Mouse (Mus musculus): ENCODE measurements around the gene Anxa4.

Gene Anxa4

DNA sequence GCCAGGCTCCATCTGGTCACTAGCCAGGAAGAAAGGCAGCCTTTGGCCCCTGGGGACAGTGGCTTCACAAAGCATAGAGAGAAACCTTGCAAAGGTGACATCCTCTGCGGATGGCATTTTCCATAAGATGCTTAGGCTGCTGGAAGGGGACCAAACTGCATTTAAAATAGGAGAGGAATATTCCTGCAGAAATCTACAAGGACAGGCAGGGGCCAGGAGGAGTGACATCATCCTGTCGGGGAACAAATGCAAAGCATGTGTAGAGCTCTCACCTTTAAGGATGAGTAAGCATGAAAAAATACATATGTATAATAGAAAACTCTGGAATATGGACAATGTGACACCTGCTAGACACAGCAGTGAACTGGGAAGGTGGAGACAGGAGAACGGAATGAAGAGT, 7.1 kb upstream of the Anxa4 start:
- DNase-seq = no peak

DNA sequence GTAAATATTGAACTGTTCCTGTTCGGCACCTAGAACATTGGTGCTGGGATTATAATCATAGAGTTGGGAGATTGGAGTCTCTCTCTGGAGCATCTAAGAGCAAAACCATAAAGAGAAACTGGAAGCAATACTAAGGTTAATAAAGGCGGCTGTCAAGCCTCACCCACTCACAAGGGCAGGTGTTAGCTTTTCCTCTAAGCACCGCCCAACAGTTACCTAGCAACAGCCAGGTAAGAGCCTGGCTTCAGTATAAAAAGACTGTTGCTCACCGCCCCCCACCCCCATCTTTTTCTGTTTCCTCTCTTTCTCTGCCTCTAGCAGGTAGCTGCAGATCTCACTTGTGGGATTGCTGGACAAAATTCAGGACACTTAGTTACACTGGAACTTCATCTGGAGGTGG, 4.1 kb upstream of the Anxa4 start:
- DNase-seq = peak; percentile 45 to 75

DNA sequence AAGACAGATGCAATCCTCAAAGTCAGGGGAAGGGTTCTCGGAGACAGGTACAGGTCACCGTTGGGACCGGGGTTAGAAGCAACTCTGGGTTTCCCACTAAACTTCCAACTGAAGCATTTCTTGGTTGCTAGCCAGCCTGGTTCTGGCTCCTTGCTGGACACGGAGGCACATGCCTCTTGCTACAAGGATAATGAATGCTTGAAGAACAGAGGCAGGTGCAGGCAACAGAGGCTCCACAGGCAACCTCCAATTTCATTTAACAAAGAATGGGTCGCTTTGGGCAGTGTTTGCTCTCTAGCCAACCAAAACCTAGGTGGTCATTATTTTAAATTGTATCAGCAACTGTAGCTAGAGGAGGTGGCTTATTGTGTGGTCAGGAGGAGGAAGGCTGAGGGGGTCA, 573 bp upstream of the Anxa4 start:
- DNase-seq = no peak

DNA sequence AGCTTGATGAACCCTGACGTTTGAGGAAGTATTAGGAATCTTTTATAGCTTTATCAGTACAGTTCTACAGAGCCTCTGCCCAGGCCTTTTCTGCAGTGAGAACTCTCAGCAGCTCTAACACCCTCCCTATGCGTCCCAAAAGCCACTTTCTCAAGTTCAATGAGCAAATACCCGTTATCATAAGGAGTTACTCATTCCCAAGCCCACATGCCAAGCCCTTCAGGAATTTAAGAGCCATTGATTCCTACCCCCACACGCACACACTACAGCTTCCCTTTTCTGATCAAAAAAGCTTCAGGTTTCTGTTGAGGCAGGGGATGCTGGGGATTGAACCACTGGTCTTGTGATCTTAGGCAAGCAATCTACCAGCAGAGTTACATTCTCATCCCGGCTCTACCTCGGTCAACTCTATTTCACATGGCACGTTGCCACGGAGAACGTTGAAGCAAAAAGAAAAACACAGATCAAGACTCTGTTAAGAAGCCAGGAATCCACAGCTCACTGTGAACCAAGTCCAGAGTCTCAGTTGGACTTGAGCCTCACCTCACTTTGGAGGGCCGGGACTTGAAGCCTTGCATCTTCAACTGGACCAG, 2.9 kb downstream of the Anxa4 start:
- DNase-seq = peak; percentile 50

DNA sequence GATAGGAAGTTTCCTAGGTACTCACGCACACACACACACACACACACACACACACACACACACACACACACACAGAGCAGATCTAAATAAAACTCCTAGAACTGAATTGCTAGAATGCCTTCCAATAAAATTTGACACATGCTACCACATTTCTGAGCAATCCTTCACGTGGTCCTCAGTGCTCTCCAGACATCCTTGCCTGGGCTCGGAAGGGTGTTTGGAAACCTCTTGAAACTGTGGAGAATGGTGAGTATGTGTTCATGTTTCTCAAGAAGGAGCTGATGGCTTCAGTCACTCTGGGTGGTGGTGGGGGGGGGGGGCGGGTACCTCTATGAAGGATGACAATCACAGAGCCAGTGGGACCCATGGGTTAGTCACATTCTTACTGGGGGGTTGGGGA, 5.1 kb downstream of the Anxa4 start:
- DNase-seq = peak; percentile 49 to 59

DNA sequence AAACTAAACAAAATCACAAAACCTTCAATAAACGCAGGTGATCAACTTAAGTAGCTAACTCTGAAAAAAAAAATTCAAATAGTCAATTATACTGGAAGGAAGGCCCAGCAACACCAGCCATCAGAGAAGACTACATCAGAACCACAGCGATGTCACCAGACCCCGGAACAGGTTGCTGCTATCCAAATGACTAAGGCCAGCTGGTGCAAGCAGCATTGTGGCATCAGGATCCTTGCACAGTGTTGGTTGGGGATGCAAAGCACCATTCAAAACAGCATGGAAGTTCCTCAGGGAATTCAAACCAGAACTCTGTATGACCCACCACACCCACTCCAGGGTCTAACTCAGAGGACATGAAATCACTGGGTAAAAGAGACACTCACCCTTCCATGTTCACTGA, 6.8 kb downstream of the Anxa4 start:
- DNase-seq = no peak

DNA sequence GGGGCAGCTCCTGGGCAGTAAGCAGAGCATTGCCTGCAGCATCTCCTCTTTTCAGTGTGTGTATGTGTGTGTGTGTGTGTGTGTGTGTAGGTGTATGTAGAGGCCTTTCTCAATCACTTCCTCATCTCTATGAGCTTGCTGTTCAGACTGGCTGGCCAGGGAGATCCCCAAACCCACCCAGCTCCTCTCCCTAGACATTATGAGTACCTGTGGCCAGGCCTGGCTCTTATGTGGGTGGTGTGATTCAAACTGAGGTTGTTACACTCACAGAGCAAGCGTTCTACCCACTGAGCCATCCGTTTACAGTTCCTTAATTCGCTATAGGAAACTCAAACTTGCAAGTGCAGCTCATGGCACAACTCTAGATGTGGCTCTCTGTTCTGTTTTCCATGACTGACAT, 8.6 kb downstream of the Anxa4 start:
- DNase-seq = no peak

DNA sequence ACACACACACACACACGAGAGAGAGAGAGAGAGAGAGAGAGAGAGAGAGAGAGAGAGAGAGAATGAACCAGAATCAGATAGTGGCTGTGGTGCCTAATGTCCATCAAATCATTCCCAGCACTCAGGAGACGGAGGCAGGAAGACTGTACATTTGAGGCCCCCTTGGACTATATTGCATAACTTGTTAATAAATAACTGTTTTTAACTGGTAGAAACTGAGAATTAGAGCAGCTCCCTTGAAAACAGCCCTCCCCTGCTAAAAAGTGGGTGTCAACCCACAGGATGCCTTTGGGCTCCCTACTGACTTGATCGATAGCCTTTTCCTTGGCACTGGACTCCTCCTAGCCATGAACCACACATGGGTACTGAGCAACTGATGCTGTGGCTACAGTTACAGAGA, 11.0 kb downstream of the Anxa4 start:
- DNase-seq = no peak

DNA sequence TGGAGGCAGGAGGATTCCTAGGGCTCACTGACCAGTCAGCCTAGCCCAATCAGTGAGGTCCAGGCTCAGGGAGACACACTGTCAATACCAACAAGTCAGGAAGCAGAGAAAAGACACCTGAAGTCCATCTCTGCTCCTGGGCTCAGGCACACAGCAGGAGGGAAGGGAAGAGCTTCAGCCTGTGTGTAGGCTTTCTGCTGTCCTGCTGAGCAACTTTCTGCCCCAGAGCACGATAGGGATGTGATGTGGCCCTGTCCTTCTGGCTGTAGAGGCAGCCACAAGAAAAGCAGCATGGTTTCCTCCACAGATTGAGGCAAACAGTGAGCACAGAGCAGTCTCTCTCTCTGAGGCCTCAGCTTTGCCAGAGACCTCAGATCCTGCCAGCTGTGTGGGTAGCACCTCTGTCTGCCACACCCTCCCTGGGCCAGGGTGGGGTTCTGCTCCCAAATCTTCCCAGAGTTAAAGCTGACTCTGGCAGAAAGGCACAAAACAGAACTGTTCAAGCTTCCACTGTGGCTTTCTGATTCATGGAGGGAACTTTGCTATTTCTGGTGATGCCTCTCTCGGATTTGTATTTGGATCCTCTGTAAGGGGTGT, 11.9 kb downstream of the Anxa4 start:
- no peak for DNase-seq

DNA sequence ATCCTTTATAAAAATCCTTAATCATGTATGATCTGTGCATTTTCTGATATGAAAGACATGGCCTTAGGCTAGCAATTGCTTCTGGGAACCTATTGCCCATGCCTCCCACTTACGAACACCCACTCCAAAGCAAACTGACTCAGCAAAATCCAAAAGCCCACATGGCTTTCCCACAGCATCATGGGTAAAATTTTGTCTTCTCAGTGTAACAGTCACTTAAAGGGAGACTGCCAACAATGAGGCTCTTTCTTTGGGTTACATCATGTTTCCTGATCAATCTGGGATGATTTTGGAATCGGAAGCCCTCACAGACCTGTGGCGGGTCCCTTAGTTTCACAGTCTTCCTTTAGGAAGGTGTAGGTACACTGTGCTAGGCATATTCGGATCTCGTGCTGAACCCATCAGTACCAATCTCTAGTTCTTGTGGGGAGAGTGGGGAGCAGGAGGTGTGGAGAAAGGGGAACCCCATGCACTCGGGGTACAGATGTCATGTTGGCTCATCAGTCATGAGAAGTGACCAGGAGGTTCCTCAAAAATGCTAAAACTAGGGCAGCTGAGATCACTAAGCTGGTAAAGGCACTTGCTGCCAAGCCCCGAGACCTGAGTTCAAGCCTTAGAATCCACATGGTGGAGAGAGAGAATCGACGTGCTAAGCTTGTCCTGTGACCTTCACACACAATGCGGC, 14.3 kb downstream of the Anxa4 start:
- DNase-seq = peak in 1 of 2 experiments; percentile 21

DNA sequence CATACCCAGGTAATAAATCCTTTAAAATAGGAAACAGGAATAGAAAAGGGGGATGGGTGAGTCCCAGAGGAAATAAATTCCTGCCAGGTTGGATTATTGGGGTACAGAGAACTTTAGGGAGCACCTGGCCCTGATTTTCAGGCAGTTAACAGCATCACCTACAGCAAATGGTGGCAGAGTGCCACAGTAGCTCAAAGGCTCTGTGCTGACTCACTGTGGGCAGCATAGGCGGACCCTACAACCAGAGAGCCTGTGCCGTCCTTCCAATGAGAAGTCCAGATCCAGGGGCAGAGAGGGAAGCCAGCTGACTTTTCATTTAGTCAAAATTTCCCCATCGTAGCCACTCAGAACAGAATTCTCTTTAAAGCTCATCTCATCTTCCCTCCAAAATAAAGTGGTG, 16.2 kb downstream of the Anxa4 start:
- DNase-seq = no peak

DNA sequence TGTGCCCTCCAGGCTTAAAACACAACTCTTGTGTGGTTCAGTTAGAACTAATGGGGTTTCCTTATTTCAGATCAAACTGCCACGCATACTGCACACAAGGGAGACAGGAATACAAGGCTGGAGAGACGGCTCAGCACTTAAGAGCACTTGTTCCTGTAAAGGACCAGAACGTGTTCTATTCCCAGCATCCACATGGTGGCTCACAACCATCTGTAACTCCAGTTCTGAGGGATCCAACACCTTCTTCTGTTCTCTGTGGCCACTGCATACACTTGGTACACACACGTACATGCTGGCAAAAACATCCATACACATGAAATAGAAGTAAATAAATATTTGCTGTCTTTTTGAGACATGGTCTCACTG, 16.7 kb downstream of the Anxa4 start:
- no peak for DNase-seq

DNA sequence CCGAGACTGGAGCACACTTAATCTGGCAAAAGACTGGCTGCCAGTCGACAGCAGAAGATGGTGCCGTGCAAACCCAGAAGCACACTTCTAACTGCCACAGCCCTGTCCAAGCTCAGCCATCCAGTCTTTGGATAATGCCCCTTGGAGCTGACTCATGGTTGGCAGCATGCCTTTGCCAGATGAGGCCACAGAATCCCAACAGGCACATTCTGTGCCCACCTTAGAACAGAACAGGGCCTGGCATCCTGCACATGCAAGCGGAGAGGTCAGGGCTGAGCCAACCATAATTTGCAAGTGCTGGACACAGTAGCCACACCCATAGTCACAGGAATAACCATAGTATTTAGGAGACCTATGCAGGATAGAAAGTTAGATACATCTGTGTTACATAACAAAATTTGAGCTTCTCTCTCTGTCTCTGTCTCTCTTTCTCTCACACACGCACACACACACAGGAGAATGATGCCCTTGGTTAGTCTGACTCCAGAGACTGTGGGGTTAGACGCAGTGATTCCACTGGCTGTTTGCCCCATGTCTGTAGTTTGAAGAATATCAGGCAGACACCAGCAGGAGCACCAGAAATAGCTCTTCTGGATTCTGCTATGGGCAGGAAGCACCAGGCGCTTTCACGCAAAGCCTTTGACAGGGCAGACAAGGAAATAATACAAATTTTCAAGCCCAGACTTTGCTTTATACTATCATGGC, 17.2 kb downstream of the Anxa4 start:
- DNase-seq = peak; percentile 53 to 70

DNA sequence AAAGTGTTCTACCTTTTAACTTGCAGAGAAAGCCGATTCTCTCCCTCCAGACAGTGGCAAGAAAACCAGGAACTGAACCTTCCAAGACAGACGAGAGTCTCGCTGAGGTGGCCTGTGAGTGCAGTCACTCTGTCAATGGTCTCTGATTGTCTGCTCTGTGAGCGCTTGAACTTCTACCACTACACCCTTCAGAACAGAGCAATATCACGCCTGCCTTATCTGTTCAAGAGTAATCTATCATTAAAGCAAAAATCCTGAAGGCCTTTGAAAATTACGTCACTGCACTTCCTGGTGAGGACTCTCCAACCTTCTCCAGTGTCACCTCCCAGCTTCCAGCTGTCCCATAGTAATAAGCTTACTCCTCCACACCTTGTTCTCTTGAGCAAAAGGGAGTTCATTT, 18.4 kb downstream of the Anxa4 start:
- DNase-seq = no peak

DNA sequence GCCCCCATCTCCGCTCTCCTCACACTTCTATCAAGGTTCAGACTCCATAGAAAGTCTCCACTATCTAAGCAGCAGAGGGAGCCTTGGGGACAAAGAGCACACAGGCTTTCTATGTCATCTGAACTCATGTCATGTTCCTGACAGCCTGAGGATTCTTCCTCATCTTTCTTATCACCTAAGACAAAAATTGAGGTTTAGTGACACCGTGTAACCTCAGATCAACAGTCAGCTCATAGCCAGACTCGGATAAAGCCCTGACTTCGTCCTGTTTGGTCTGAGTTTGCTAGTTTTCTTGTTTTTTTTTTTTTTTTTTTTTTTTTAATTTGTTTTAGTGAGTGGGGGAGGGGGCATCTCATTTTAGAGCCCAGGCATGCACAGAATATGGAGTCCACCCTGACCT, 19.6 kb downstream of the Anxa4 start:
- no peak for DNase-seq

DNA sequence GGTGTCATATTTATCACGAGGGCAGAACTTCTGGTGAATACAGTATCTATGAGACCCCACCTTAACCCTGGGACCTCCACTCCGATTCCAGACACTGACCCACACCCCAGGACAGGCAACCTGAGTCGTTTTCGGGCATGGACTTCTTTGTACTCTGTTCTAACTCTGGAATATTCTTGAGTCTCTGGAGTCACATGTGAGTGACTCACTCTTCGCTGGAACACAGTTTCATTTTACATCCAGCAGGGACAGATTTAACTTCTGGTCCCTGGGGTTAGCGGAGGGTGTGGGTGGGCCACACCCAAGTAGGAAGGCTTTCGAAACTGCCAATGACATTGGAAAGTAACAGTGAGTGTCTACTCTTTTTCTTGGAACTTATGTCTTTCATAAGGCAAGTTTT, 20.8 kb downstream of the Anxa4 start:
- DNase-seq = peak; percentile 46 to 59

DNA sequence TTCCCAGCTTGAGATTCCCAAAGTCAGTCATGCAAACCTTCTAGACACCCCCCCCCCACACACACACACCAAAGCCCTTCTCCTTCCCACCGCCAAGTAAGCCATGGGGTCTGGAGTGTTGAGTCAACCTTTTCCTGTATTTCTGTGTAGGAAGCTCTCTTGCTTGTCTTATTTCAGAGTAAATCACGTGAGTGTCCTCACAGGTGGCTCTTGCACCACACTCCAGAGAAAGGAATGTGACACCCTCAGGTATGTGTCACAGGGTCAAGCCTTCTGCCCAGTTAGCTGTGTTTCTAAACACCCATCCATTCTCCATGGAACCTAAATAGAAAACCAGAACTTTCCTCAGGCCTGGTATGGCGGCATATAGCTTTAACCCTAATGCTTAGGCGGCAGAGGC, 24.4 kb downstream of the Anxa4 start:
- DNase-seq = peak; percentile 49 to 71

DNA sequence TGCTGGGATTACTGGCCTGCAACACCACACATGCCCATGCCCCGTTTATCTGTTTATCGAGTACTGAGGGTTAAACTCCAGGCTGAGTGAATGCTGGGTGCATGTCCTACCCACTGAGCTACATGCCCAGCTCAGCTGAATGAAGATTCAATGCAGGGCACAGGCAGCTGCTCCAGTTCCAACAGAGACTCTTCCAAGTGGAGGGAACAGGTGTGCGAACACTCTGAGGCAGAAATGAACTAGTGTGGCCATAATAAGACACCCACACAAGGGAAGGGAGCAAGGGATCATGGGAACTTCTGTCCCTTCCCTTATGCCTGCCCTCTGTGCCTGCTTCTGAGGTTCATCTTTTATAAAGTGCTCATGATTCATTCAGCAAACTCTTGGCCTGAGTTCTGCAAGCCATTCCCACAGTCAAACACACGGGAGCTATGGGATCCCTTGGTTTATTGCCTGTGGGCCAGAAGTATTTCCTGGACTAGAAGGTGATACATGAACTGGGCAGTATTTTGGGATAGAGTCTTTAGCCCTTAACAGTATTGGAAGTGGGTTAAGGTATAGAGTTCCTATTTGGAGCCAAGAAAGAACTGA, 25.1 kb downstream of the Anxa4 start:
- no peak for DNase-seq

DNA sequence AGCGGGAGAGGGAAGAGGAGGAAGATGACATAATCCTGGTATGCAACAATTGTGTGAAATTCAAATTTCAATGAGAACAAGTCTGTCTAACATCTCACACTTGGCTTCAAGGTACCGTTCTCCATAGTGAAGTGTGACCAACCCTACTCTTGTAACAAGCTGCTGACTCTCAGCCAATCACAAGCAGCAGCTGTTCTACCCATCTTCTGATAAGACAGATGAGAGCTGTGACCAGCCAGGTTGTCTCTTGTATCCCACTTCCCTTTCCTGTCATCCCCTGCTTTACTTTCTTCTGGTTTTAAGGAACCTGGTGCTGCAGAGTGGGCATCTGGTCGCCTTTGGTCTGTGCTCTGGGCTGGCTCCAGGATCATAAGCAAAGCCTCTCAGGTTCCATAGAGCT, 25.9 kb downstream of the Anxa4 start:
- DNase-seq = no peak

DNA sequence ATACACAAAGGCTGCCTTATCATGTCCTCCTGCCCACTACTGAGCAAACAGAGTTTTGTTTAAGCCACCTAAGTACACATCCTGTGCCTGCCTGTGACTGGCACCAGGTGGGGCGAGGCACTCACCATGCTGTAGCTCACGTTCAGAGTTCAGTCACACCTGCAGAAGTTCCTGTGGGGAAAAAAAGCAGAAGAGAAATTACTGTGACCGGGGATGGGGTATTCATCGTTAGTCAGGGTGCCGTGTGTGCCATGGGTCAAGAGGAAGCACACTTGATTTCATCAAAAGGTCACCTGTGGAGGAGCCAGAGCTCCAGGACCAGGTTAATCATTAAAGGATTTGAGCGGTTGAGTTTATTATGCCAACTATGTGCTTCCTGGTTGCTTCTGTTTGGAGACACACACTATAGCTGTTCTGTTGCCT, 27.7 kb downstream of the Anxa4 start:
- peak; percentile 54 to 66 for DNase-seq

DNA sequence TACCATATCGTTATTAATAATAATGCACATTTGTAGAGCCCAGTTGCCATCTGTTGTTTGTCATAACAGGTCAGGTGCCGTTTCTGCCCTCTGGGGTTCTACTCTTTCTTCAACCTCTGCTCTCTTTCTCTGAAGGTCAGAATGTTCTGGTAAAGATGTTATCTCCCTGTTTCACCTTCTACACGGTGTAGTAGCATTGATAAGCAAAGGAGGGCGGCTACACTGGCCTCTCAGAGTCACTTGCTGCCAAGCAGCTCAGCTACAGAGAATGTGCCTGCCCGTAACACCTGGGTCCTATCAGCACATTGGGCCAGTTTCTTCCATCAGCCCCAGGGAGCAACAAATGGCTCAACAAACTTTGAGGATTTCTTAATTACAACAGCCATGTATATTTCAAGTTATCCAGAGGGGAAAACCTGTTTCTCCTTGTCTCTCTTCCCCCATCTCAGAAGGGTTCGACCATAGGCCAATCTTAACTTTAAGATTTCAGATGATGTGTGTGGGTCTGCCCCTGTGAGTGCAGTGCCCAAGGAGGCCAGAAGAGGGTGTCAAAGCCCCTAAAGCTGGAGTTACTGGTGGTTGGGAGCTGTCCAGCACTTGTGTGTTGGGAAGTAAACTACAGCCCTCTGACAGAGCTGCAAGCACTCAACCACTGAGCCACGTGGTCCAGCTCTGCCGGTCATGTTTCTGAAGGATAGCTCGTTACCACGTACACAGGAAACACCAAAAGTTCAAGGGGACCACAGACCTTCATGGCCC, 39.1 kb downstream of the Anxa4 start:
- no peak for DNase-seq

DNA sequence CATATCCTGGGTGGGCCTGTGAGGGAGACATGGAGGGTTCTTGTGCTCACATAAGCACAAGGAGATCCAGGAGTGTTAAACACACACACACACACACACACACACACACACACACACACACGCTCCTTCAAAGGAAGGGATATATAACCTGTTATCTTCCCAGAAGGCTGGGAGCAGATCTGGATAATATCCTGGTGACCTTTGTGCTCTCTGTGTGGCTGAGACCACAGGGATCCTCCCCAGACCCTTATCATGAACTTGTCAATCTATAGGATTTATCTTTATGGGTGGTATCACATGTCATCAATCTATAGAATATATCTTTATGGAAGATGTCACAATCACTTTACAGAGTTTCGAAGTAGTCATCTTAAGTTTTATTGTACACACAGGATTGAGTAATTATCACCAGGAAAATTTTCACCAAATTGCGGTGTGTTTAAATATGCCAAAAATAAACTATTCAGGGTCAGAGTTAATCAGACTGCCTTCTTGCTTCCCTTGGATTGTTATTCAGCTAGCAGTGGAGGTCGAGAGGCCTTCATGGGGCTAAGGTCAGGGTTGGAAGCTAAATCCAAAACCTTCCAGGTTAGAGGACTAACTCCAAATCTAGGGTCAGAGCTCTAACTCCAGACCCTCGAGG, 40.4 kb downstream of the Anxa4 start:
- no peak for DNase-seq
